8 mouse cellular contexts compared by ENCODE assay signal in the genomic region with DNA sequence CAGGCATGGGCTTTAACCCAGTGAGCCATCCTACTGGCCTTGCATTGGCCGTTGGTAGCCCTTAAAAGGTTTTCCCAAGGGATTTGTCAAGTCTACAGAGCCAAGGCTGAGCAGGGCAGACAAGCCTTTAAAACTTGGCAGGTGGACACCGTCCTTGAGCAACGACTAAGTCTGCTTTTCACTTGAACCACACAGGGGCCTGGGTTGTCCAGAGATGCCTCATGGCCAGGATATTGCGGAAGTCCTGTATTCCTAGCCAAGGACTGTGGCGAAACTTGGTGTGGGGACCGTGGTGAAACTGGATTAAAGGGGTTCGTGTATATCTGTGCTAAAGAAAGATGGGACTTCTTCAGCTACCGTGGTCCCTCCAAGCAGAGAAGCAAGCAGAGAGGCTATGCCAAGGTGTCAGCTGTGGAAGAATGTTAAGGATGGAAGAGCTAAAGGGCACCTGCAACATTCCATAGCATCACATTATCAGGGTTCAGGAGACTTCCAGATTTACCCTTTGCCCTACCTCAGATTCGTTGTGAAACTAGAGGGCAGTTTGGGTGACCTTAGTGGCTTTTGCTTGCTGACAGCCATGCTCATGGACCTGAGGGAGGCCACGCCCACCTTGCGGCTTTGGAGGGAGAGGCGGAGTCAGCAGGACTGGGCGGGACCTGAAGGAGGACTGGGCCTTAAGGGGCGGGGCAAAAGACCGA. TPM values are rescaled to one million over a fixed set of nuclear protein-coding genes. Genes with fewer than 3 reads are reported as not detected.
A peak's percentile ranks its signal among the peaks of the same experiment; 100 is the strongest.
DNase-seq lines count a peak whose midpoint lies in the region; ATAC-seq and TF ChIP-seq lines count a peak whose summit lies in the region.

No protein-coding gene starts in this region.

- H3K36me3 ChIP-seq in testis, adult 2 months (ENCODE audit: control insufficient read depth, insufficient read depth, low read length), result no peaks in the 10 kb centered on the region
- H3K36me3 ChIP-seq in hindbrain, embryonic 10.5 days, result no peaks in the 10 kb centered on the region
- no peaks in the 10 kb centered on the region for H3K36me3 ChIP-seq in lung, postnatal 0 days (ENCODE audit: insufficient read depth, low read length)
- H3K36me3 ChIP-seq in stomach, embryonic 16.5 days (ENCODE audit: control insufficient read depth, insufficient read depth, low read length), result no peaks in the 10 kb centered on the region

- no peaks in the 10 kb centered on the region for H3K9me3 ChIP-seq in hindbrain, embryonic 10.5 days
- no peaks in the 10 kb centered on the region for H3K9me3 ChIP-seq in lung, postnatal 0 days (ENCODE audit: low read length)
- no peaks in the 10 kb centered on the region for H3K9me3 ChIP-seq in stomach, embryonic 16.5 days (replicated peaks; ENCODE audit: control insufficient read depth, low read length)

- H3K4me1 ChIP-seq in testis, adult 2 months (ENCODE audit: control insufficient read depth, insufficient read depth, low read length), result peaks cover 3% of the 10 kb centered on the region; the same call in 1 of the 2 replicates
- peaks cover 10% of the 10 kb centered on the region for H3K4me1 ChIP-seq in hindbrain, embryonic 10.5 days (replicated peaks)
- H3K4me1 ChIP-seq in lung, postnatal 0 days (ENCODE audit: insufficient read depth, low read depth, low read length), result peaks cover 7% of the 10 kb centered on the region; the same call in 1 of the 2 replicates
- peaks cover 14% of the 10 kb centered on the region for H3K4me1 ChIP-seq in stomach, embryonic 16.5 days (ENCODE audit: control insufficient read depth, insufficient read depth, low read length)

- no peak overlapping the region for H3K27ac ChIP-seq in testis, adult 2 months (ENCODE audit: control insufficient read depth, insufficient read depth, low read depth, low read length)
- peak overlapping the region; percentile 88; the same call in 1 of the 2 replicates for H3K27ac ChIP-seq in hindbrain, embryonic 10.5 days
- peak overlapping the region; percentile 47; the same call in 1 of the 2 replicates for H3K27ac ChIP-seq in lung, postnatal 0 days (ENCODE audit: low read length)
- H3K27ac ChIP-seq in stomach, embryonic 16.5 days (ENCODE audit: low read length), result peak overlapping the region; percentile 20; the same call in 1 of the 2 replicates

- DNase-seq in cerebellum, adult 9-11 months, result no peak
- no peak for DNase-seq in testis, postnatal 10 days (ENCODE audit: low spot score)
- DNase-seq in hindbrain, embryonic 10.5 days (ENCODE audit: low spot score), result no peak
- peak; percentile 50 for DNase-seq in lung, postnatal 0 days (ENCODE audit: low spot score)
- no peak for DNase-seq in layer of hippocampus, postnatal 36 days

- no peak overlapping the region for H3K9ac ChIP-seq in lung, postnatal 0 days (replicated peaks; ENCODE audit: low read depth)
- no peak overlapping the region for H3K9ac ChIP-seq in stomach, embryonic 16.5 days (ENCODE audit: low read length)

- WGBS in hindbrain, embryonic 10.5 days, result 43% methylated on average over 15 of the region's 15 CpGs
- WGBS in lung, postnatal 0 days, result 30% methylated on average over 15 of the region's 15 CpGs
- 35% methylated on average over 15 of the region's 15 CpGs for WGBS in stomach, embryonic 16.5 days

- peak; percentile 78 for ATAC-seq in cerebellum, adult (ENCODE audit: insufficient number of reproducible peaks, low FRiP score, low TSS enrichment)
- ATAC-seq in lung, postnatal 0 days, result peak; percentile 0
- 0 out of 2 replicates have a peak, but pooled peaks have one; percentile 0 for ATAC-seq in stomach, embryonic 16.5 days (ENCODE audit: insufficient read depth, low FRiP score)

- no peak for TF ChIP-seq POLR2A in testis, adult 2 months (IDR thresholded peaks at IDR 0.05; ENCODE audit: control insufficient read depth, low read depth, low read length)

- H3K4me3 ChIP-seq in testis, adult 2 months (ENCODE audit: control insufficient read depth, low read depth, low read length), result peak overlapping the region; percentile 90
- peak overlapping the region; percentile 91 for H3K4me3 ChIP-seq in hindbrain, embryonic 10.5 days
- H3K4me3 ChIP-seq in lung, postnatal 0 days (ENCODE audit: low read depth, low read length), result peak overlapping the region; percentile 90
- H3K4me3 ChIP-seq in stomach, embryonic 16.5 days (replicated peaks; ENCODE audit: low read length), result peak overlapping the region; percentile 86

- H3K4me2 ChIP-seq in lung, postnatal 0 days (replicated peaks; ENCODE audit: low read depth, low read length), result peak overlapping the region; percentile 95; the same call in 1 of the 2 replicates
- peak overlapping the region; percentile 86 for H3K4me2 ChIP-seq in stomach, embryonic 16.5 days (ENCODE audit: low read depth, low read length)

- H3K27me3 ChIP-seq in testis, adult 2 months (ENCODE audit: control insufficient read depth, insufficient read depth, low read length), result no peaks in the 10 kb centered on the region
- H3K27me3 ChIP-seq in hindbrain, embryonic 10.5 days (ENCODE audit: insufficient read depth, poor library complexity, severe bottlenecking), result peaks cover 17% of the 10 kb centered on the region
- H3K27me3 ChIP-seq in lung, postnatal 0 days (replicated peaks; ENCODE audit: insufficient read depth, low read length), result no peaks in the 10 kb centered on the region
- H3K27me3 ChIP-seq in stomach, embryonic 16.5 days (ENCODE audit: control insufficient read depth, insufficient read depth, low read length), result no peaks in the 10 kb centered on the region

- no peak for TF ChIP-seq CTCF in testis, adult 2 months (IDR thresholded peaks at IDR 0.05; ENCODE audit: control insufficient read depth, insufficient read depth, insufficient replicate concordance, low read depth, low read length)
- TF ChIP-seq CTCF in lung, postnatal 0 days (IDR thresholded peaks at IDR 0.05), result no peak

- TF ChIP-seq EP300 in lung, postnatal 0 days (IDR thresholded peaks at IDR 0.05), result no peak

RNA-seq across cellular contexts. Expression of gene Acsl1, which starts 0.6 kb away (rescaled TPM):
- polyA plus RNA-seq in testis, adult 2 months (2012; rRNA removed), result 728 and 743 TPM in 2 replicates
- polyA plus RNA-seq in hindbrain, embryonic 10.5 days (2016; fragmentation: Nextera tagmentation; extraction: Ambion mirVana), result 7.3 and 9.8 TPM in 2 replicates
- polyA plus RNA-seq in lung, postnatal 0 days (2015; fragmentation: Nextera tagmentation; extraction: Ambion mirVana), result 17.4 and 20.1 TPM in 2 replicates
- 33.4 and 42.0 TPM in 2 replicates for polyA plus RNA-seq in stomach, embryonic 16.5 days (2015; fragmentation: Nextera tagmentation; extraction: Ambion mirVana)
- total RNA-seq in layer of hippocampus, postnatal 36 days (2021), result 10 to 100 TPM; 39.8 to 44.9 TPM

Comparison
In these comparisons a context has a peak if more than half of its experiments do, and no peak if none do; other contexts are left out.
1. ATAC-seq: peak in every context shown above with its lines; median percentile 78 in cerebellum, adult; 0 in lung, postnatal 0 days; 0 in stomach, embryonic 16.5 days.
2. RNA of gene Acsl1, which starts 0.6 kb away (polyA plus RNA-seq): 728 to 743 TPM in testis, adult 2 months; 33.4 to 42.0 TPM in stomach, embryonic 16.5 days, 17.4 to 20.1 TPM in lung, postnatal 0 days and 7.3 to 9.8 TPM in hindbrain, embryonic 10.5 days; every median in the first group is over 10 times any median in the second.
3. Peak in every context shown above with its lines, with median percentiles within 50 percentile points of each other: H3K4me3 ChIP-seq.